Mouse (Mus musculus): ENCODE data around the gene Olfr971. TPM values are rescaled to one million over a fixed set of nuclear protein-coding genes. Genes with fewer than 3 reads are reported as not detected.
"Not testable (repeated sequence)": the region's sequence is repeated elsewhere in the genome, so short reads cannot be mapped to it uniquely, and the experiment has no call there.

Gene Olfr971
- polyA plus RNA-seq (2015; fragmentation: Nextera tagmentation; extraction: Ambion mirVana) = not detected in 2 replicates

DNA sequence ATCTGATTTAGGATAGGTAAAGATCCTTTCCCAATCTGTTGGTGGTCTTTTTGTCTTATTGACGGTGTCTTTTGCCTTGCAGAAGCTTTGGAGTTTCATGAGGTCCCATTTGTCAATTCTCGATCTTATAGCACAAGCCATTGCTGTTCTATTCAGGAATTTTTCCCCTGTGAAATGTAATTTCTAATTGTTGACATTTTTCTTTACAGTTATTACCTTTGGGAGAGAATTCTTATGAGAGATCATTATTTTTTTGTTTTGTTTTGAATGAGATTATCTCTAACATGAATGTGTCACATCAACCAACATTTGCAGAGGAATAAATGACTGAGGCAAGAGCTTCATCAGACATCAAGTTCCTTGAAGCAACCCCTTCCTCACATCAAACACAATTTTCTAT lies at the start of gene Olfr971:
Gene Olfr971, plus strand, starts transcription at position 301 of the 400 bp plus-strand sequence.
- not testable (repeated sequence) for H3K36me3 ChIP-seq (ENCODE audit: insufficient read depth, low read length); H3K4me2 ChIP-seq (ENCODE audit: low read length); H3K4me3 ChIP-seq (replicated peaks; ENCODE audit: low read depth, low read length); DNase-seq (ENCODE audit: low spot score); H3K27me3 ChIP-seq (ENCODE audit: insufficient read depth, low read length); H3K27ac ChIP-seq; H3K4me1 ChIP-seq (replicated peaks; ENCODE audit: insufficient read depth, low read length); ATAC-seq (replicated peaks; ENCODE audit: low FRiP score, low read depth); H3K9me3 ChIP-seq (replicated peaks; ENCODE audit: low read length); H3K9ac ChIP-seq (ENCODE audit: low read depth, low read length)
- 83% methylated on average over 1 of the region's 2 CpGs for WGBS

DNA sequence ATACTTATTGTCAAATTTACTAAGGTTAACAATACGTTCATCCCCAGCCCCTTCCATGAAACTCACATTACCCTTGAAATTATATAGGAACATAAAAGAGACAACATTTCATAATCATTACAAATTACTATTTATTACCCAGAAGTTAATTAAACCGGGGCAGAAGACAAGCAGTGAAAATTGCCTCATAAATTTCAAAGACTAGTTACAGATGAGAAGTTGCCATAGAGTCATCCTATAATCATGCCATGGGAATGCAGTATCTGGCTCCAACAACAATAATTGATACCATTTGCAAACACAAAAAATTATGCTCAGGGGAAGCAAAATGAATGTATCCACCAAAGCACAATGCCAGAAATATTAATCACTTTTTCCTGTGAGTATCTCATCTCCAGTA lies 46.1 kb upstream of the Olfr971 start, which contains the start of gene Olfr969:
Gene Olfr969, plus strand, starts transcription at position 388 of the 400 bp plus-strand sequence.
- DNase-seq (ENCODE audit: low spot score) (no peak), ATAC-seq (replicated peaks; ENCODE audit: low FRiP score, low read depth) (no peak)
- H3K9ac ChIP-seq (ENCODE audit: low read depth, low read length) = no peak within 1 kb of the TSS
- no peaks in the 10 kb centered on the region for H3K4me1 ChIP-seq (replicated peaks; ENCODE audit: insufficient read depth, low read length)
- H3K4me2 ChIP-seq (ENCODE audit: low read length) = no peak within 1 kb of the TSS
- TF ChIP-seq CTCF (IDR thresholded peaks at IDR 0.05; ENCODE audit: low read depth) = no peak
- no peaks in the 10 kb centered on the region for H3K27me3 ChIP-seq (ENCODE audit: insufficient read depth, low read length)
- H3K36me3 ChIP-seq (ENCODE audit: insufficient read depth, low read length) = no peaks in the 10 kb centered on the region
- H3K27ac ChIP-seq = no peak within 1 kb of the TSS
- 59% methylated on average over 2 of the region's 2 CpGs for WGBS
- H3K9me3 ChIP-seq (replicated peaks; ENCODE audit: low read length) = no peaks in the 10 kb centered on the region
- no peak within 1 kb of the TSS for H3K4me3 ChIP-seq (replicated peaks; ENCODE audit: low read depth, low read length)

DNA sequence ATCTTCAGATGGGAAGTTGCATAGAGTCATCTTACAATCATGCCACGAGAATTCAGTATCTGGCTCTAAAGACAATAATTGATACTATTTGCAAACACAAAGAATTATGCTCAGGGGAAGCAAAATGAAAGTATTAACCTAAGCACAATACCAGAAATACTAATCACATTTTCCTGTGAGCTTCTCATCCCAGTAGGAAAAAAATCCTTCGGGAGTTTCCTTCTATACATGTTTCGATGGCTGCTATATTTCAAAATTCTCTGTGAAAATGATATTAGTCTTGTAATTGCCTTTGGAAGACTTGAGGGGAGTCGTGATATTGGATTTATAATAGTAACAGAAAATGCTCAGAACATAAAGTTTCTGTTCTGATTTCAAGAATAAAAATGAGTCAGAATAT lies 28.1 kb upstream of the Olfr971 start, which contains the start of gene Olfr970:
Gene Olfr970, plus strand, starts transcription at position 301 of the 400 bp plus-strand sequence.
- H3K4me2 ChIP-seq (ENCODE audit: low read length) = no peak within 1 kb of the TSS
- H3K4me1 ChIP-seq (replicated peaks; ENCODE audit: insufficient read depth, low read length) = no peaks in the 10 kb centered on the region
- no peaks in the 10 kb centered on the region for H3K36me3 ChIP-seq (ENCODE audit: insufficient read depth, low read length)
- no peaks in the 10 kb centered on the region for H3K9me3 ChIP-seq (replicated peaks; ENCODE audit: low read length)
- H3K27ac ChIP-seq = no peak within 1 kb of the TSS
- 73% methylated on average over 4 of the region's 4 CpGs for WGBS
- H3K4me3 ChIP-seq (replicated peaks; ENCODE audit: low read depth, low read length) = no peak within 1 kb of the TSS
- DNase-seq (ENCODE audit: low spot score) (no peak), ATAC-seq (replicated peaks; ENCODE audit: low FRiP score, low read depth) (no peak)
- H3K27me3 ChIP-seq (ENCODE audit: insufficient read depth, low read length) = no peaks in the 10 kb centered on the region
- H3K9ac ChIP-seq (ENCODE audit: low read depth, low read length) = no peak within 1 kb of the TSS
- no peak for TF ChIP-seq CTCF (IDR thresholded peaks at IDR 0.05; ENCODE audit: low read depth)

DNA sequence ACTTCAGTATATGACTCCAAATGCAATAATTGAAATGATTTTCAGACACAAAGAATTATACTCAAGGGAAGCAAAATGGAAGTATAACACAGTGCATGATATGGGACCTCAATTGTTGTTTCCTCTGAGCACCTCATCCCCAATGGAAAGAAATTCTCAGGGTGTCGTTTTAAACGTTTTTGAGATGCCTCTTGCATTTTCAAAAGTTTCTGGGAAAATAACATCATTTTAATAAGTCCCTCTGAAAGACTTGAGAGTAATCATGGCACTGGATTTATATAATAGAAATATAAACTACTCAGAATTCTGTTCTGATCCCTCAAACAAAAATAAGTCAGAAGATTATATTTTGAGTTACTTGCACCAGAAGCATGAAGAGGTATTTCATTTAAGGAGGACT lies 29.4 kb downstream of the Olfr971 start, which contains the start of gene Olfr972:
Gene Olfr972, plus strand, starts transcription at position 301 of the 400 bp plus-strand sequence.
- WGBS = 73% methylated on average over 2 of the region's 2 CpGs
- H3K27ac ChIP-seq = no peak within 1 kb of the TSS
- TF ChIP-seq CTCF (IDR thresholded peaks at IDR 0.05; ENCODE audit: low read depth) = no peak
- H3K9me3 ChIP-seq (replicated peaks; ENCODE audit: low read length) = no peaks in the 10 kb centered on the region
- no peaks in the 10 kb centered on the region for H3K4me1 ChIP-seq (replicated peaks; ENCODE audit: insufficient read depth, low read length)
- ATAC-seq (replicated peaks; ENCODE audit: low FRiP score, low read depth) = no peak
- H3K4me3 ChIP-seq (replicated peaks; ENCODE audit: low read depth, low read length) = no peak within 1 kb of the TSS
- no peak within 1 kb of the TSS for H3K4me2 ChIP-seq (ENCODE audit: low read length)
- no peak within 1 kb of the TSS for H3K9ac ChIP-seq (ENCODE audit: low read depth, low read length)
- no peaks in the 10 kb centered on the region for H3K27me3 ChIP-seq (ENCODE audit: insufficient read depth, low read length)
- no peak for DNase-seq (ENCODE audit: low spot score)
- no peaks in the 10 kb centered on the region for H3K36me3 ChIP-seq (ENCODE audit: insufficient read depth, low read length)

DNA sequence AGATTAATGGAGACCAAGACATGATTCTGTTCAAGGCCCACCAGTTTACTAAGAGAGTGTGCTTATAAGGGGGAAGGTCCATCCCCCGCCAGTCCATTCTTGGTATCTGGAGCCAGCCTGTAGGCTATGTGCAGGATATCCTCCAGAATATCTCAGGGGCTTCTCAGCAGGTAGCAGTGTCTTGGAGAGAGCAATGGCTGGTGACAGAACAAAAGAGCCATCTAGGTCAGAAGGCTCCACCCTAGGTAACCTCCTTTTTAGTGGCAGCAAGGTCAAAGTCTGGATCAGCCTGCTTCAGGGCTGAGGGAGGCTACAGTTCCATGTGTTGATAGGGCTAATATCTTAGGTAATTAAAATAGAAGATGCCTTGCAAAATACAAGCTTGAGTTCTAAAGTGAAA lies 35.3 kb downstream of the Olfr971 start:
- 87% methylated on average over 1 of the region's 1 CpGs for WGBS
- not testable (repeated sequence) for H3K4me3 ChIP-seq (replicated peaks; ENCODE audit: low read depth, low read length); ATAC-seq (replicated peaks; ENCODE audit: low FRiP score, low read depth); H3K36me3 ChIP-seq (ENCODE audit: insufficient read depth, low read length); H3K9ac ChIP-seq (ENCODE audit: low read depth, low read length); H3K27ac ChIP-seq; H3K27me3 ChIP-seq (ENCODE audit: insufficient read depth, low read length); DNase-seq (ENCODE audit: low spot score); H3K4me2 ChIP-seq (ENCODE audit: low read length); H3K4me1 ChIP-seq (replicated peaks; ENCODE audit: insufficient read depth, low read length); H3K9me3 ChIP-seq (replicated peaks; ENCODE audit: low read length)

DNA sequence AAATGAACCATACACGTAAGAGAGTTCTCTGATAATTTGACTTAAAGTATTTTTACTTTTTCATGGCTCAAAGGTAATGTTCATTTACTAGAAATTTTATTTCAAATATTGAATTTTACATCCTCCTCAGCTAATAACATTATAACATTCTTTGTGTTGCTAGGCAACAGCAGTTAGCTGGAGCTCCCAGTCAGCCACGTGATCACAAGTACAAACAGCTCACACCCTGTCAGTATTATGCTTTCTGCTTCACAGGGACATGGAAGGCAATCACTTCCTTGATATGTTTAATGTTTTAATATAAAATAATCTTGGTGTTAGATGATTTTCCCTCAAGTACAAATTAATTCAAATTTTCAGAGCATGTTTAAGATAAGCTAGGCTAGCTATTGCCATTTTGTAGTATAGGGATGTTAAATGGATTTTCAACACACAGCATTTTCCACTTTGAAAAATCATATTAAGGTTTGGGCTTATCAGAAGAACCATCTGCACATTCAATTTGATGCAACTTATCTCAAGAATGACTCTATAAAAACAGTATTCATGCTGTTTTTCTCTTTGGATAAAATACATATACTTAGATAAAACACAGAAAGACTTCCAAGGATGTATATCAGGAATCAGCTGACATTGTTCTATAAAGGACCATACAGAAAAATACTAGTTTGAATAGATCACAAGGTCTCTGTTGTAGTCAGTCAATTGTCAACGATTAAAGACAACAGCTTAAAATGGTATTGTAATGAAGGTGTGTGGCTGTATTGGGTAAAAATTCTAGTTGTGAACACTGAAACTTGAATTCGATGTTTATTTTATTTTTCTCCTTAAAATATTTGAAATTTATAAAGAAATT lies 41.1 kb downstream of the Olfr971 start:
- not testable (repeated sequence) for H3K4me2 ChIP-seq (ENCODE audit: low read length); H3K9ac ChIP-seq (ENCODE audit: low read depth, low read length); H3K27me3 ChIP-seq (ENCODE audit: insufficient read depth, low read length); DNase-seq (ENCODE audit: low spot score); H3K9me3 ChIP-seq (replicated peaks; ENCODE audit: low read length); H3K4me3 ChIP-seq (replicated peaks; ENCODE audit: low read depth, low read length); H3K27ac ChIP-seq; ATAC-seq (replicated peaks; ENCODE audit: low FRiP score, low read depth); H3K36me3 ChIP-seq (ENCODE audit: insufficient read depth, low read length); H3K4me1 ChIP-seq (replicated peaks; ENCODE audit: insufficient read depth, low read length)
- no CpG with 5 or more reads among the region's 4 CpGs for WGBS

Other genes starting within 250 kb of the Olfr971 start
- 9.1 and 10.2 TPM in 2 replicates for gene AW551984, start 232.5 kb upstream of the Olfr971 start, polyA plus RNA-seq (2015; fragmentation: Nextera tagmentation; extraction: Ambion mirVana)
- gene Olfr148, start 226.2 kb upstream of the Olfr971 start, polyA plus RNA-seq (2015; fragmentation: Nextera tagmentation; extraction: Ambion mirVana) = not detected in 2 replicates
- not detected in 2 replicates for gene Olfr960, start 215.5 kb upstream of the Olfr971 start, polyA plus RNA-seq (2015; fragmentation: Nextera tagmentation; extraction: Ambion mirVana)
- not detected in 2 replicates for gene Olfr961, start 191.8 kb upstream of the Olfr971 start, polyA plus RNA-seq (2015; fragmentation: Nextera tagmentation; extraction: Ambion mirVana)
- gene Olfr963, start 169.7 kb upstream of the Olfr971 start, polyA plus RNA-seq (2015; fragmentation: Nextera tagmentation; extraction: Ambion mirVana) = not detected in 2 replicates
- gene Olfr149, start 129.8 kb upstream of the Olfr971 start, polyA plus RNA-seq (2015; fragmentation: Nextera tagmentation; extraction: Ambion mirVana) = not detected in 2 replicates
- not detected in 2 replicates for gene Olfr965, start 125.5 kb upstream of the Olfr971 start, polyA plus RNA-seq (2015; fragmentation: Nextera tagmentation; extraction: Ambion mirVana)
- not detected in 2 replicates for gene Olfr150, start 105.9 kb upstream of the Olfr971 start, polyA plus RNA-seq (2015; fragmentation: Nextera tagmentation; extraction: Ambion mirVana)
- gene Olfr967, start 90.6 kb upstream of the Olfr971 start, polyA plus RNA-seq (2015; fragmentation: Nextera tagmentation; extraction: Ambion mirVana) = not detected in 2 replicates
- gene Olfr968, start 53.6 kb upstream of the Olfr971 start, polyA plus RNA-seq (2015; fragmentation: Nextera tagmentation; extraction: Ambion mirVana) = not detected in 2 replicates
- not detected in 2 replicates for gene Olfr969, start 45.9 kb upstream of the Olfr971 start, polyA plus RNA-seq (2015; fragmentation: Nextera tagmentation; extraction: Ambion mirVana)
- gene Olfr970, start 28.0 kb upstream of the Olfr971 start, polyA plus RNA-seq (2015; fragmentation: Nextera tagmentation; extraction: Ambion mirVana) = not detected in 2 replicates
- not detected in 2 replicates for gene Olfr972, start 29.5 kb downstream of the Olfr971 start, polyA plus RNA-seq (2015; fragmentation: Nextera tagmentation; extraction: Ambion mirVana)
- not detected in 2 replicates for gene Olfr229, start 70.5 kb downstream of the Olfr971 start, polyA plus RNA-seq (2015; fragmentation: Nextera tagmentation; extraction: Ambion mirVana)
- gene Olfr974, start 100.6 kb downstream of the Olfr971 start, polyA plus RNA-seq (2015; fragmentation: Nextera tagmentation; extraction: Ambion mirVana) = not detected in 2 replicates
- not detected in 2 replicates for gene Olfr975, start 115.2 kb downstream of the Olfr971 start, polyA plus RNA-seq (2015; fragmentation: Nextera tagmentation; extraction: Ambion mirVana)
- gene Olfr976, start 124.3 kb downstream of the Olfr971 start, polyA plus RNA-seq (2015; fragmentation: Nextera tagmentation; extraction: Ambion mirVana) = not detected in 2 replicates
- not detected in 2 replicates for gene Olfr978, start 155.2 kb downstream of the Olfr971 start, polyA plus RNA-seq (2015; fragmentation: Nextera tagmentation; extraction: Ambion mirVana)
- not detected in 2 replicates for gene Olfr979, start 166.6 kb downstream of the Olfr971 start, polyA plus RNA-seq (2015; fragmentation: Nextera tagmentation; extraction: Ambion mirVana)
- not detected in 2 replicates for gene Olfr980, start 172.7 kb downstream of the Olfr971 start, polyA plus RNA-seq (2015; fragmentation: Nextera tagmentation; extraction: Ambion mirVana)
- gene Olfr981, start 184.6 kb downstream of the Olfr971 start, polyA plus RNA-seq (2015; fragmentation: Nextera tagmentation; extraction: Ambion mirVana) = not detected in 2 replicates
- not detected in 2 replicates for gene Olfr982, start 237.0 kb downstream of the Olfr971 start, polyA plus RNA-seq (2015; fragmentation: Nextera tagmentation; extraction: Ambion mirVana)